Mouse (Mus musculus) monocyte, adult 59 days (primary cell): ENCODE measurements around the gene Ahnak2. TPM values are rescaled to one million over a fixed set of nuclear protein-coding genes. Genes with fewer than 3 reads are reported as not detected.

ENCODE experiments used
- total RNA-seq, 2 experiments: library from RNA; stranded (reverse); gene quantifications; one replicate each; pipeline ENCODE4 v1.2.4; 2023

Ahnak2 gene
- 1 to 10 TPM; 4.4 to 5.4 TPM for total RNA-seq

GRCm38 (mm10) chr12:112801864-112802846, at the start of gene Ahnak2:
Ahnak2 (minus strand) TSS chr12:112802657.

GRCm38 (mm10) chr12:112829244-112829864, 26.9 kb upstream of the Ahnak2 start, which contains the start of gene Cdca4:
Cdca4 (minus strand) TSS chr12:112829423.

GRCm38 (mm10) chr12:112808587-112809364, 6.3 kb upstream of the Ahnak2 start, which contains the start of gene Clba1:
Clba1 (plus strand) TSS chr12:112808937.

GRCm38 (mm10) chr12:112760154-112760926, 42.1 kb downstream of the Ahnak2 start, which contains the start of gene Pld4:
Pld4 (plus strand) TSS chr12:112760655.

Other genes starting within 250 kb of the Ahnak2 start
- 100 to 1,000 TPM; 111 TPM for gene Inf2, start 213.9 kb downstream of the Ahnak2 start, total RNA-seq
- 100 to 1,000 TPM in 1 of 2 experiments, 10 to 100 TPM in 1; 98.8 to 102 TPM for gene Adssl1, start 182.6 kb downstream of the Ahnak2 start, total RNA-seq
- gene Siva1, start 158.0 kb downstream of the Ahnak2 start, total RNA-seq, result 10 to 100 TPM; 39.1 to 43.4 TPM
- gene Akt1, start 127.8 kb downstream of the Ahnak2 start, total RNA-seq, result 100 to 1,000 TPM; 265 to 273 TPM
- gene Zbtb42, start 123.8 kb downstream of the Ahnak2 start, total RNA-seq, result 10 to 100 TPM; 12.0 to 14.5 TPM
- gene Cep170b, start 82.2 kb downstream of the Ahnak2 start, total RNA-seq, result 1 to 10 TPM in 1 of 2 experiments, under 1 TPM in 1; 0.68 to 2.7 TPM
- gene Pld4, start 42.0 kb downstream of the Ahnak2 start, total RNA-seq, result 1,000 to 10,000 TPM; 1,046 to 1,124 TPM
- gene Clba1, start 6.3 kb upstream of the Ahnak2 start, total RNA-seq, result 1 to 10 TPM; 1.5 to 2.5 TPM
- gene Cdca4, start 26.8 kb upstream of the Ahnak2 start, total RNA-seq, result 10 to 100 TPM; 16.6 to 17.5 TPM
- 100 to 1,000 TPM; 208 to 247 TPM for gene Gpr132, start 65.6 kb upstream of the Ahnak2 start, total RNA-seq
- gene Jag2, start 127.1 kb upstream of the Ahnak2 start, total RNA-seq, result 1 to 10 TPM; 3.6 to 4.5 TPM
- gene Nudt14, start 139.5 kb upstream of the Ahnak2 start, total RNA-seq, result 10 to 100 TPM; 11.6 to 13.5 TPM
- 1 to 10 TPM; 3.8 to 4.5 TPM for gene Btbd6, start 173.8 kb upstream of the Ahnak2 start, total RNA-seq
- gene Brf1, start 198.0 kb upstream of the Ahnak2 start, total RNA-seq, result 100 to 1,000 TPM in 1 of 2 experiments, 10 to 100 TPM in 1; 93.0 to 106 TPM
- gene Pacs2, start 211.9 kb upstream of the Ahnak2 start, total RNA-seq, result 100 to 1,000 TPM; 145 to 154 TPM